Mouse (Mus musculus) stomach, postnatal 0 days (tissue): ENCODE data around the gene Ccl26.

Experiments used
- CTCF ChIP-seq: IDR thresholded peaks from 2 replicates; pipeline ENCODE4 v1.5.1; 2016; ENCODE audit warnings: antibody characterized with exemption, low read depth, mild to moderate bottlenecking, moderate library complexity
- EP300 ChIP-seq: optimal IDR thresholded peaks from 2 replicates; pipeline ENCODE3; 2016; ENCODE audit warnings: antibody characterized with exemption

DNA sequence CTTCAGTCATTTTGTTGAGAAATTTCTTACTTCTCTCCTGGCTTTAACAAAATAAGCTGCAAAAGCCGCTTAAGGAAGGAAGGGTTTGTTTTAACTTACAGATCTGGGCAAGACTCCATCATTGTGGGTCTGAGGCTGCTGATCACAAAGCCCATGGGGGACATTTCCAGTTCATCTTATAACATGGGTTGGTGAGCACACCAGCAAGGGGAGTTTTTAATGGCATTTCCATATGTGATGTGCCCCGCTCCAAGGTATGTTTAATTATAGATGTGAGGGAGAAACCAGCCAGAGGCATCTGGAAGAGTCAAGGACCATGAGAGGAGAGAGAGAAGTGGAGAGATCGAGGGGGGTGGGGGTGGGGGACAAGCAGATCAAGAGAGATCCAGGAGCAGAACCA, 5.7 kb downstream of the Ccl26 start:
- TF ChIP-seq CTCF (no peak), EP300 (no peak)
